Mouse (Mus musculus): Measurements from ENCODE around the gene Bphl. TPM values are rescaled to one million over a fixed set of nuclear protein-coding genes. Genes with fewer than 3 reads are reported as not detected.

Gene Bphl
- polyA plus RNA-seq, 1 experiment, result 11.4 TPM

GRCm38 (mm10) chr13:34076561-34077491 lies 39.4 kb downstream of the Bphl start:
- H3K27ac ChIP-seq (ENCODE audit: control insufficient read depth, insufficient read depth, low read depth, low read length, poor library complexity), result no peak overlapping the region
- H3K4me3 ChIP-seq (replicated peaks; ENCODE audit: control insufficient read depth, low read depth, low read length), result peak overlapping the region; percentile 42
- TF ChIP-seq CTCF (IDR thresholded peaks at IDR 0.05; ENCODE audit: control insufficient read depth, insufficient read depth, low read length), result no peak
- no peak for TF ChIP-seq POLR2A (IDR thresholded peaks at IDR 0.05; ENCODE audit: borderline replicate concordance, control insufficient read depth, low read depth, low read length)
- peaks cover 4% of the 10 kb centered on the region; the same call in 1 of the 2 replicates for H3K4me1 ChIP-seq (ENCODE audit: control insufficient read depth, insufficient read depth, low read length)
- 38% methylated on average over 20 of the region's 20 CpGs for WGBS

- TF ChIP-seq CTCF (IDR thresholded peaks at IDR 0.05; ENCODE audit: control insufficient read depth, insufficient read depth, low read length) (peak; percentile 33; the same call in 1 of the 2 replicates), POLR2A (IDR thresholded peaks at IDR 0.05; ENCODE audit: borderline replicate concordance, control insufficient read depth, low read depth, low read length) (peak; percentile 98)
- Histone ChIP-seq H3K4me1 (ENCODE audit: control insufficient read depth, insufficient read depth, low read length) (peaks cover 4% of the 10 kb centered on the region; the same call in 1 of the 2 replicates), H3K4me3 (replicated peaks; ENCODE audit: control insufficient read depth, low read depth, low read length) (peak within 1 kb of the TSS; percentile 86)
These were observed 40.3 kb downstream of the Bphl start, which contains the start of gene Tubb2a for GRCm38 (mm10) chr13:34077492-34078271. Gene Tubb2a, minus strand, starts transcription at chr13:34078007.

GRCm38 (mm10) chr13:34078500-34079280 lies 41.3 kb downstream of the Bphl start:
- TF ChIP-seq CTCF (IDR thresholded peaks at IDR 0.05; ENCODE audit: control insufficient read depth, insufficient read depth, low read length), result no peak
- no peak for TF ChIP-seq POLR2A (IDR thresholded peaks at IDR 0.05; ENCODE audit: borderline replicate concordance, control insufficient read depth, low read depth, low read length)
- no peak overlapping the region for H3K27ac ChIP-seq (ENCODE audit: control insufficient read depth, insufficient read depth, low read depth, low read length, poor library complexity)
- peak overlapping the region; percentile 29 for H3K4me3 ChIP-seq (replicated peaks; ENCODE audit: control insufficient read depth, low read depth, low read length)
- H3K4me1 ChIP-seq (ENCODE audit: control insufficient read depth, insufficient read depth, low read length), result peaks cover 4% of the 10 kb centered on the region; the same call in 1 of the 2 replicates
- 8% methylated on average over 16 of the region's 16 CpGs for WGBS

More at GRCm38 (mm10) chr13:34077492-34078271, 40.3 kb downstream of the Bphl start, which contains the start of gene Tubb2a:
- under 1% methylated on average over 45 of the region's 45 CpGs for WGBS
- H3K27ac ChIP-seq (ENCODE audit: control insufficient read depth, insufficient read depth, low read depth, low read length, poor library complexity), result peak within 1 kb of the TSS; percentile 28

GRCm38 (mm10) chr13:34079801-34080200 lies 42.4 kb downstream of the Bphl start:
- H3K27ac ChIP-seq (ENCODE audit: control insufficient read depth, insufficient read depth, low read depth, low read length, poor library complexity), result no peak overlapping the region
- H3K4me3 ChIP-seq (replicated peaks; ENCODE audit: control insufficient read depth, low read depth, low read length), result no peak overlapping the region
- TF ChIP-seq CTCF (IDR thresholded peaks at IDR 0.05; ENCODE audit: control insufficient read depth, insufficient read depth, low read length) (no peak), POLR2A (IDR thresholded peaks at IDR 0.05; ENCODE audit: borderline replicate concordance, control insufficient read depth, low read depth, low read length) (no peak)
- peaks cover 4% of the 10 kb centered on the region; the same call in 1 of the 2 replicates for H3K4me1 ChIP-seq (ENCODE audit: control insufficient read depth, insufficient read depth, low read length)
- WGBS, result 88% methylated on average over 3 of the region's 3 CpGs

- Histone ChIP-seq H3K4me1 (ENCODE audit: control insufficient read depth, insufficient read depth, low read length) (no peaks in the 10 kb centered on the region; the same call in 1 of the 2 replicates), H3K4me3 (replicated peaks; ENCODE audit: control insufficient read depth, low read depth, low read length) (no peak overlapping the region), H3K27ac (ENCODE audit: control insufficient read depth, insufficient read depth, low read depth, low read length, poor library complexity) (no peak overlapping the region)
- 76% methylated on average over 4 of the region's 4 CpGs for WGBS
- TF ChIP-seq CTCF (IDR thresholded peaks at IDR 0.05; ENCODE audit: control insufficient read depth, insufficient read depth, low read length) (no peak), POLR2A (IDR thresholded peaks at IDR 0.05; ENCODE audit: borderline replicate concordance, control insufficient read depth, low read depth, low read length) (no peak)
These were observed 44.5 kb downstream of the Bphl start for GRCm38 (mm10) chr13:34081926-34082325.

GRCm38 (mm10) chr13:34084026-34084750 lies 46.8 kb downstream of the Bphl start:
- Histone ChIP-seq H3K4me3 (replicated peaks; ENCODE audit: control insufficient read depth, low read depth, low read length) (no peak overlapping the region), H3K4me1 (ENCODE audit: control insufficient read depth, insufficient read depth, low read length) (peaks cover 3% of the 10 kb centered on the region; the same call in 1 of the 2 replicates), H3K27ac (ENCODE audit: control insufficient read depth, insufficient read depth, low read depth, low read length, poor library complexity) (no peak overlapping the region)
- TF ChIP-seq CTCF (IDR thresholded peaks at IDR 0.05; ENCODE audit: control insufficient read depth, insufficient read depth, low read length) (no peak), POLR2A (IDR thresholded peaks at IDR 0.05; ENCODE audit: borderline replicate concordance, control insufficient read depth, low read depth, low read length) (no peak)
- WGBS, result 74% methylated on average over 9 of the region's 9 CpGs

Data from bone marrow, adult 2 months (tissue).